10 mouse cellular contexts compared by ENCODE assay signal in genomic region chr17:79825241-79826030, GRCm38 (mm10).
DNase-seq lines count a peak whose midpoint lies in the region; ATAC-seq and TF ChIP-seq lines count a peak whose summit lies in the region.
"Had no signal": no experiment of that assay in that cellular context is flagged by ENCODE, and none has a peak within 500 bp of the region (broad histone marks: within the 10 kb centered on the region; RNA-seq: fewer than 3 reads in every experiment).

No protein-coding gene starts in this region.

- H3K9ac ChIP-seq in forebrain, embryonic 14.5 days (ENCODE audit: low read length) = no peak overlapping the region
- no peak overlapping the region for H3K9ac ChIP-seq in forebrain, embryonic 12.5 days
- no peak overlapping the region for H3K9ac ChIP-seq in midbrain, embryonic 13.5 days (replicated peaks)

- no peak for TF ChIP-seq POLR2A in cerebellum, adult 2 months (IDR thresholded peaks at IDR 0.05; ENCODE audit: borderline replicate concordance, insufficient read depth, low read length)

- no peaks in the 10 kb centered on the region for H3K9me3 ChIP-seq in forebrain, embryonic 14.5 days (replicated peaks; ENCODE audit: control insufficient read depth, low read length)
- no peaks in the 10 kb centered on the region for H3K9me3 ChIP-seq in forebrain, embryonic 12.5 days
- no peaks in the 10 kb centered on the region for H3K9me3 ChIP-seq in midbrain, embryonic 13.5 days

- no peak overlapping the region for H3K27ac ChIP-seq in forebrain, embryonic 14.5 days (ENCODE audit: low read depth, low read length)
- H3K27ac ChIP-seq in forebrain, embryonic 12.5 days = no peak overlapping the region
- H3K27ac ChIP-seq in layer of hippocampus, adult 2 months = no peak overlapping the region; the same call in 1 of the 2 replicates
- no peak overlapping the region for H3K27ac ChIP-seq in midbrain, embryonic 13.5 days
- H3K27ac ChIP-seq in cerebellum, adult 2 months (ENCODE audit: insufficient read depth, low read length) = no peak overlapping the region

- ATAC-seq in forebrain, embryonic 14.5 days = peak; percentile 23; the same call in 1 of the 2 replicates
- no peak for ATAC-seq in forebrain, embryonic 12.5 days (ENCODE audit: low FRiP score)
- ATAC-seq in midbrain, embryonic 13.5 days = 0 out of 2 replicates have a peak, but pooled peaks have one; percentile 55

- TF ChIP-seq CTCF in layer of hippocampus, adult 2 months (conservative IDR thresholded peaks at IDR 0.05) = no peak
- TF ChIP-seq CTCF in cerebellum, adult 2 months (IDR thresholded peaks at IDR 0.05; ENCODE audit: borderline replicate concordance, insufficient read depth, low read depth, low read length) = no peak

- no peaks in the 10 kb centered on the region for H3K4me1 ChIP-seq in forebrain, embryonic 14.5 days (ENCODE audit: control insufficient read depth, insufficient read depth, low read length)
- H3K4me1 ChIP-seq in forebrain, embryonic 12.5 days = no peaks in the 10 kb centered on the region
- H3K4me1 ChIP-seq in midbrain, embryonic 13.5 days (replicated peaks) = no peaks in the 10 kb centered on the region
- no peaks in the 10 kb centered on the region for H3K4me1 ChIP-seq in cerebellum, adult 2 months (ENCODE audit: control insufficient read depth, insufficient read depth, low read length)

- DNase-seq in forebrain, embryonic 14.5 days (ENCODE audit: low spot score) = peak; percentile 17
- DNase-seq in layer of hippocampus, adult 2 months (ENCODE audit: low spot score in 2 of 2) = peak; percentile 17 to 37
- DNase-seq in layer of hippocampus, postnatal 36 days = no peak
- DNase-seq in adipocyte (ENCODE audit: low spot score) = peak; percentile 90
- no peak for DNase-seq in kidney, postnatal 4 days
- DNase-seq in cerebellum, adult 2 months = no peak
- DNase-seq: cerebellum, adult 11 months; thymus, adult 18-20 months had no signal

- H3K4me3 ChIP-seq in forebrain, embryonic 14.5 days (ENCODE audit: low read depth, low read length) = no peak overlapping the region
- H3K4me3 ChIP-seq in forebrain, embryonic 12.5 days (replicated peaks) = no peak overlapping the region
- no peak overlapping the region for H3K4me3 ChIP-seq in layer of hippocampus, adult 2 months
- H3K4me3 ChIP-seq in midbrain, embryonic 13.5 days (replicated peaks) = no peak overlapping the region
- no peak overlapping the region for H3K4me3 ChIP-seq in cerebellum, adult 2 months (replicated peaks; ENCODE audit: insufficient read depth, low read depth, low read length)

- no peaks in the 10 kb centered on the region for H3K36me3 ChIP-seq in forebrain, embryonic 14.5 days (ENCODE audit: control insufficient read depth, insufficient read depth, low read length)
- H3K36me3 ChIP-seq in forebrain, embryonic 12.5 days (replicated peaks) = no peaks in the 10 kb centered on the region
- H3K36me3 ChIP-seq in midbrain, embryonic 13.5 days = no peaks in the 10 kb centered on the region

- H3K4me2 ChIP-seq in forebrain, embryonic 14.5 days (ENCODE audit: low read length) = no peak overlapping the region
- no peak overlapping the region for H3K4me2 ChIP-seq in forebrain, embryonic 12.5 days
- no peak overlapping the region for H3K4me2 ChIP-seq in midbrain, embryonic 13.5 days (replicated peaks)

- H3K27me3 ChIP-seq in forebrain, embryonic 14.5 days (replicated peaks; ENCODE audit: control insufficient read depth, insufficient read depth, low read length) = no peaks in the 10 kb centered on the region
- H3K27me3 ChIP-seq in forebrain, embryonic 12.5 days = peaks cover 27% of the 10 kb centered on the region
- peaks cover 16% of the 10 kb centered on the region for H3K27me3 ChIP-seq in midbrain, embryonic 13.5 days
- no peaks in the 10 kb centered on the region for H3K27me3 ChIP-seq in cerebellum, adult 2 months (ENCODE audit: control insufficient read depth, insufficient read depth, low read length)

- 79% methylated on average over 11 of the region's 11 CpGs for WGBS in forebrain, embryonic 14.5 days
- 83% methylated on average over 11 of the region's 11 CpGs for WGBS in forebrain, embryonic 12.5 days
- 78% methylated on average over 11 of the region's 11 CpGs for WGBS in midbrain, embryonic 13.5 days
- 11% methylated on average over 11 of the region's 11 CpGs for WGBS in cerebellum, adult 2 months

Comparison
In these comparisons a context has a peak if more than half of its experiments do, and no peak if none do; other contexts are left out.
1. DNase-seq: peak in forebrain, embryonic 14.5 days (single experiment), layer of hippocampus, adult 2 months (2 of 2) and adipocyte (single experiment); none in layer of hippocampus, postnatal 36 days (0 of 2), kidney, postnatal 4 days (0 of 2) and cerebellum, adult 2 months (0 of 2).